Mouse (Mus musculus) c-Kit-negative CD71-positive TER-119-positive erythroid progenitor cells, embryonic 14.5 days (primary cell): ENCODE measurements around the gene Pde10a.

Experiments
- DNase-seq: peaks from one replicate; pipeline ENCODE4 v3.0.0-alpha.2; 2013; ENCODE audit warnings: low read depth, low spot score

The Pde10a gene

GRCm38 (mm10) chr17:9033511-9033910 lies 508.3 kb downstream of the Pde10a start:
- no peak for DNase-seq

DNA sequence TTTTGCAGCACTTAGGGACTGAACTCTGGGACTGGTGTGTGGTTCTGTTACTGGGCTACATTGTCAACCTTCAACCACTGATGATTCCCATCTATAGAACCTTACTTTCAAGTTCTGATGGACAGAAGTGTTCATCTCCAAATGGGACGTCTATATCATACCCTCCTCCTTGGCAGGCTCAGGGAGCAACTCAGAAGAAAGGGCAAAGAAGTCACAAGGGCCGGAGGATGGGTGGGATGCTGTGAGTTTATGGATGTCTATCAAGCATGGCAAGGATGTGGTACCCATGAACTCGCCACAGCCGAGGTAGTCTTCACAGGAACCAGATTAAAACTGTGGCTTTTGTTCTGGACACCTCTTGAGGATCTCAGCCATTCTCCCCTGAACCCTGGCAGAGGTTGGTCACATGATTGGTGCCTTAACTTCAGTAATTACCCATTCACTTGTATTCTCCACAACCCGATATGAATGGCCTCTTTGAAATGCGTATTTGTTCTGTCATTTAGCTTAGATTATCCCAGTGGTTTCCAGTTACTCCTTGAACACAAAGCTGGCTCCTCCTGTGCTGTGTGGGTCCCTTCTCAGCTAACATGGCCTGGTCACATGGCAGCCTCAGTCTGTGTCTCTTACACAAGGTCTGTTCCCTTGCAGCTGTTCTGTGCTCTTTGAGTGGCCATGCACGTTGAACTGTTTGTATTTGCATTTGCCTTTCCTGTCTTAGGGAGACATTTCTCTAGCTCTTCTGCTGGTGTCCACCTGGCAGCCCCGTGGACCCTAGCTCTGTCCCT lies 510.6 kb downstream of the Pde10a start:
- no peak for DNase-seq
